Mouse (Mus musculus) lung, adult 18-20 months (tissue): ENCODE measurements at regions not wholly inside any gene's neighbourhood (a gene's known extent, or its start where the extent isn't known, plus 50 kb on each side); places are given as distances from the start of the nearest gene placed in this dataset.
"Not testable (repeated sequence)": the region's sequence is repeated elsewhere in the genome, so short reads cannot be mapped to it uniquely, and the experiment has no call there.

Experiments
- DNase-seq, 2 experiments: peaks; one replicate each; pipeline ENCODE4 v3.0.0; 2022; ENCODE audit warnings: mixed read lengths in 2 of 2

- no peak for DNase-seq
Measured at GRCm38 (mm10) chr8:42442786-42443185, 698.5 kb downstream of the Triml1 start.

- no peak for DNase-seq
Measured at GRCm38 (mm10) chr8:42402632-42403031, 738.7 kb downstream of the Triml1 start.

GRCm38 (mm10) chr8:42396886-42397285 is 744.4 kb downstream of the Triml1 start:
- DNase-seq = no peak

- DNase-seq = no peak
Measured at GRCm38 (mm10) chr8:42388816-42389215, 752.5 kb downstream of the Triml1 start.

GRCm38 (mm10) chr8:42348073-42348603 is 793.1 kb downstream of the Triml1 start:
- no peak for DNase-seq

GRCm38 (mm10) chr8:42334708-42335107 is 806.6 kb downstream of the Triml1 start:
- DNase-seq = no peak

GRCm38 (mm10) chr8:42324663-42325062 is 816.6 kb downstream of the Triml1 start:
- peak in 1 of 2 experiments; percentile 8 for DNase-seq

GRCm38 (mm10) chr8:42322862-42323261 is 818.4 kb downstream of the Triml1 start:
- no peak for DNase-seq

- no peak for DNase-seq
Measured at GRCm38 (mm10) chr8:42311060-42311459, 830.2 kb downstream of the Triml1 start.

- DNase-seq = no peak
Measured at GRCm38 (mm10) chr8:42291392-42291791, 849.9 kb downstream of the Triml1 start.

- no peak for DNase-seq
Measured at GRCm38 (mm10) chr8:42282011-42282410, 859.3 kb downstream of the Triml1 start.

GRCm38 (mm10) chr8:42253358-42253757 is 836.5 kb upstream of the Frg1 start:
- no peak for DNase-seq

- DNase-seq = not testable (repeated sequence)
Measured at GRCm38 (mm10) chr8:42242321-42242720, 825.4 kb upstream of the Frg1 start.

- no peak for DNase-seq
Measured at GRCm38 (mm10) chr8:42219857-42220600, 803.2 kb upstream of the Frg1 start.

- DNase-seq = no peak
Measured at GRCm38 (mm10) chr8:42210943-42211342, 794.1 kb upstream of the Frg1 start.

- no peak for DNase-seq
Measured at GRCm38 (mm10) chr8:42209989-42210388, 793.1 kb upstream of the Frg1 start.

- no peak for DNase-seq
Measured at GRCm38 (mm10) chr8:42197257-42197656, 780.4 kb upstream of the Frg1 start.

GRCm38 (mm10) chr8:42193902-42194550 is 777.2 kb upstream of the Frg1 start:
- no peak for DNase-seq

GRCm38 (mm10) chr8:42187083-42187482 is 770.2 kb upstream of the Frg1 start:
- DNase-seq = no peak

- no peak for DNase-seq
Measured at GRCm38 (mm10) chr8:42183288-42183878, 766.5 kb upstream of the Frg1 start.

GRCm38 (mm10) chr8:42162441-42162840 is 745.6 kb upstream of the Frg1 start:
- peak in 1 of 2 experiments; percentile 2 for DNase-seq

- no peak for DNase-seq
Measured at GRCm38 (mm10) chr8:42157006-42157405, 740.1 kb upstream of the Frg1 start.

- DNase-seq = no peak
Measured at GRCm38 (mm10) chr8:42156588-42156987, 739.7 kb upstream of the Frg1 start.

GRCm38 (mm10) chr8:42144685-42145084 is 727.8 kb upstream of the Frg1 start:
- no peak for DNase-seq
